Mouse (Mus musculus) cerebellum, adult 11-12 months (tissue): ENCODE results near the gene Nipbl.
"Not testable (repeated sequence)": the region's sequence is repeated elsewhere in the genome, so short reads cannot be mapped to it uniquely, and the experiment has no call there.

ENCODE experiments used
- DNase-seq: peaks from one replicate; pipeline ENCODE4 v3.0.0; 2022

The Nipbl gene

GRCm38 (mm10) chr15:8291251-8291650 is 153.0 kb downstream of the Nipbl start:
- no peak for DNase-seq

GRCm38 (mm10) chr15:8282155-8282554 is 162.1 kb downstream of the Nipbl start:
- DNase-seq = no peak

- DNase-seq = peak; percentile 43
Measured at GRCm38 (mm10) chr15:8281701-8282100, 162.6 kb downstream of the Nipbl start.

GRCm38 (mm10) chr15:8279929-8280610 is 164.2 kb downstream of the Nipbl start:
- DNase-seq = peak; percentile 27

- DNase-seq = no peak
Measured at GRCm38 (mm10) chr15:8279320-8279779, 164.9 kb downstream of the Nipbl start.

- not testable (repeated sequence) for DNase-seq
Measured at GRCm38 (mm10) chr15:8277916-8278315, 166.3 kb downstream of the Nipbl start.

- DNase-seq = no peak
Measured at GRCm38 (mm10) chr15:8271952-8272351, 172.3 kb downstream of the Nipbl start.

- DNase-seq = no peak
Measured at GRCm38 (mm10) chr15:8268231-8268630, 176.0 kb downstream of the Nipbl start.

GRCm38 (mm10) chr15:8267211-8267610 is 177.1 kb downstream of the Nipbl start:
- no peak for DNase-seq

- no peak for DNase-seq
Measured at GRCm38 (mm10) chr15:8265946-8266345, 178.3 kb downstream of the Nipbl start.
